Mouse (Mus musculus): ENCODE measurements around the gene Pdhx. TPM values are rescaled to one million over a fixed set of nuclear protein-coding genes. Genes with fewer than 3 reads are reported as not detected.
A peak's percentile ranks its signal among the peaks of the same experiment; 100 is the strongest.

The Pdhx gene
- total and polyA plus RNA-seq, 2 experiments = 19.2 to 24.0 TPM

GRCm38 (mm10) chr2:103055820-103056219 lies 17.5 kb downstream of the Pdhx start:
- no peak overlapping the region for H3K27ac ChIP-seq (replicated peaks; ENCODE audit: insufficient read depth, low read depth, low read length)
- H3K4me1 ChIP-seq (ENCODE audit: control insufficient read depth, insufficient read depth, low read length) = peaks cover 4% of the 10 kb centered on the region; the same call in 1 of the 2 replicates
- H3K4me3 ChIP-seq (ENCODE audit: insufficient read depth, low read depth, low read length) = no peak overlapping the region
- H3K27me3 ChIP-seq (ENCODE audit: control insufficient read depth, insufficient read depth, low read length) = no peaks in the 10 kb centered on the region
- no peak overlapping the region for H3K9ac ChIP-seq (ENCODE audit: low read depth, low read length)
- 79% methylated on average over 6 of the region's 6 CpGs for WGBS
- peaks cover 5% of the 10 kb centered on the region; the same call in 1 of the 2 replicates for H3K79me2 ChIP-seq (ENCODE audit: control insufficient read depth, insufficient read depth, low read length)
- H3K36me3 ChIP-seq (ENCODE audit: control insufficient read depth, insufficient read depth, low read length) = peaks cover 9% of the 10 kb centered on the region; the same call in 1 of the 2 replicates
- no peak for DNase-seq (ENCODE audit: extremely low read depth, low read depth, low spot score)
- TF ChIP-seq CTCF (IDR thresholded peaks at IDR 0.05; ENCODE audit: low read depth, low read length) (no peak), POLR2A (IDR thresholded peaks at IDR 0.05; ENCODE audit: extremely low read depth, insufficient read depth, low read length) (no peak)

- 88% methylated on average over 19 of the region's 19 CpGs for WGBS
- H3K27me3 ChIP-seq (ENCODE audit: control insufficient read depth, insufficient read depth, low read length) = no peaks in the 10 kb centered on the region
- no peak overlapping the region for H3K27ac ChIP-seq (replicated peaks; ENCODE audit: insufficient read depth, low read depth, low read length)
- TF ChIP-seq POLR2A (IDR thresholded peaks at IDR 0.05; ENCODE audit: extremely low read depth, insufficient read depth, low read length) (no peak), CTCF (IDR thresholded peaks at IDR 0.05; ENCODE audit: low read depth, low read length) (no peak)
- H3K79me2 ChIP-seq (ENCODE audit: control insufficient read depth, insufficient read depth, low read length) = peaks cover 6% of the 10 kb centered on the region; the same call in 1 of the 2 replicates
- no peak for DNase-seq (ENCODE audit: extremely low read depth, low read depth, low spot score)
- H3K4me1 ChIP-seq (ENCODE audit: control insufficient read depth, insufficient read depth, low read length) = peaks cover 2% of the 10 kb centered on the region; the same call in 1 of the 2 replicates
- peaks cover 6% of the 10 kb centered on the region; the same call in 1 of the 2 replicates for H3K36me3 ChIP-seq (ENCODE audit: control insufficient read depth, insufficient read depth, low read length)
- no peak overlapping the region for H3K4me3 ChIP-seq (ENCODE audit: insufficient read depth, low read depth, low read length)
- no peak overlapping the region for H3K9ac ChIP-seq (ENCODE audit: low read depth, low read length)
Observed at GRCm38 (mm10) chr2:103051937-103052893, 21.1 kb downstream of the Pdhx start.

GRCm38 (mm10) chr2:103045286-103045685 lies 28.0 kb downstream of the Pdhx start:
- H3K27me3 ChIP-seq (ENCODE audit: control insufficient read depth, insufficient read depth, low read length) = no peaks in the 10 kb centered on the region
- H3K9ac ChIP-seq (ENCODE audit: low read depth, low read length) = no peak overlapping the region
- H3K4me1 ChIP-seq (ENCODE audit: control insufficient read depth, insufficient read depth, low read length) = peaks cover 15% of the 10 kb centered on the region
- 96% methylated on average over 2 of the region's 2 CpGs for WGBS
- peaks cover 3% of the 10 kb centered on the region; the same call in 1 of the 2 replicates for H3K36me3 ChIP-seq (ENCODE audit: control insufficient read depth, insufficient read depth, low read length)
- H3K4me3 ChIP-seq (ENCODE audit: insufficient read depth, low read depth, low read length) = no peak overlapping the region
- peak overlapping the region; percentile 34; the same call in 1 of the 2 replicates for H3K27ac ChIP-seq (replicated peaks; ENCODE audit: insufficient read depth, low read depth, low read length)
- no peak for DNase-seq (ENCODE audit: extremely low read depth, low read depth, low spot score)
- TF ChIP-seq CTCF (IDR thresholded peaks at IDR 0.05; ENCODE audit: low read depth, low read length) (no peak), POLR2A (IDR thresholded peaks at IDR 0.05; ENCODE audit: extremely low read depth, insufficient read depth, low read length) (no peak)
- peaks cover under 1% of the 10 kb centered on the region; the same call in 1 of the 2 replicates for H3K79me2 ChIP-seq (ENCODE audit: control insufficient read depth, insufficient read depth, low read length)

GRCm38 (mm10) chr2:103040896-103041295 lies 32.4 kb downstream of the Pdhx start:
- Histone ChIP-seq H3K4me1 (ENCODE audit: control insufficient read depth, insufficient read depth, low read length) (peaks cover 15% of the 10 kb centered on the region), H3K4me3 (ENCODE audit: insufficient read depth, low read depth, low read length) (no peak overlapping the region), H3K79me2 (ENCODE audit: control insufficient read depth, insufficient read depth, low read length) (no peaks in the 10 kb centered on the region), H3K36me3 (ENCODE audit: control insufficient read depth, insufficient read depth, low read length) (peaks cover 18% of the 10 kb centered on the region), H3K27me3 (ENCODE audit: control insufficient read depth, insufficient read depth, low read length) (no peaks in the 10 kb centered on the region), H3K27ac (replicated peaks; ENCODE audit: insufficient read depth, low read depth, low read length) (no peak overlapping the region), H3K9ac (ENCODE audit: low read depth, low read length) (no peak overlapping the region)
- no peak for TF ChIP-seq POLR2A (IDR thresholded peaks at IDR 0.05; ENCODE audit: extremely low read depth, insufficient read depth, low read length)
- WGBS = 59% methylated on average over 8 of the region's 8 CpGs
- no peak for DNase-seq (ENCODE audit: extremely low read depth, low read depth, low spot score)

- DNase-seq (ENCODE audit: extremely low read depth, low read depth, low spot score) = no peak
- Histone ChIP-seq H3K79me2 (ENCODE audit: control insufficient read depth, insufficient read depth, low read length) (no peaks in the 10 kb centered on the region), H3K4me3 (ENCODE audit: insufficient read depth, low read depth, low read length) (no peak overlapping the region), H3K9ac (ENCODE audit: low read depth, low read length) (no peak overlapping the region), H3K27ac (replicated peaks; ENCODE audit: insufficient read depth, low read depth, low read length) (no peak overlapping the region), H3K27me3 (ENCODE audit: control insufficient read depth, insufficient read depth, low read length) (no peaks in the 10 kb centered on the region), H3K4me1 (ENCODE audit: control insufficient read depth, insufficient read depth, low read length) (no peaks in the 10 kb centered on the region), H3K36me3 (ENCODE audit: control insufficient read depth, insufficient read depth, low read length) (peaks cover 21% of the 10 kb centered on the region)
- TF ChIP-seq POLR2A (IDR thresholded peaks at IDR 0.05; ENCODE audit: extremely low read depth, insufficient read depth, low read length) = no peak
- no peak for TF ChIP-seq CTCF (IDR thresholded peaks at IDR 0.05; ENCODE audit: low read depth, low read length)
- WGBS = 71% methylated on average over 4 of the region's 4 CpGs
Observed at GRCm38 (mm10) chr2:103037831-103038230, 35.5 kb downstream of the Pdhx start.
